Mouse (Mus musculus) cerebellum, adult 2 months (tissue): ENCODE results near the gene Sfxn1.

Source experiments
- CTCF ChIP-seq: fragments of 200-500 bp; IDR thresholded peaks from 2 replicates; pipeline ENCODE4 v1.5.1; 2011; ENCODE audit warnings: low read depth, mild to moderate bottlenecking, control low read depth, low read length, moderate library complexity, borderline replicate concordance; ENCODE audit not compliant: insufficient read depth
- POLR2A ChIP-seq: fragments of 200-500 bp; IDR thresholded peaks from 2 replicates; pipeline ENCODE4 v1.6.1; 2011; ENCODE audit warnings: low read length, control low read depth, borderline replicate concordance; ENCODE audit not compliant: insufficient read depth

GRCm38 (mm10) chr13:54023311-54023710, 48.4 kb upstream of the Sfxn1 start:
- TF ChIP-seq POLR2A = no peak
- TF ChIP-seq CTCF = no peak
